Mouse (Mus musculus) thymus, postnatal 14 days (tissue): Measurements from ENCODE around the gene Rfesd.

ENCODE experiments used
- DNase-seq: peaks from one replicate; pipeline ENCODE4 v3.0.0; 2021

Gene Rfesd

GRCm38 (mm10) chr13:75976649-75977048 lies 41.9 kb downstream of the Rfesd start:
- no peak for DNase-seq

GRCm38 (mm10) chr13:75976218-75976617 lies 42.3 kb downstream of the Rfesd start:
- DNase-seq = no peak

- no peak for DNase-seq
Observed at GRCm38 (mm10) chr13:75975629-75976028, 42.9 kb downstream of the Rfesd start.

- DNase-seq = no peak
Observed at GRCm38 (mm10) chr13:75974481-75974880, 44.0 kb downstream of the Rfesd start.

GRCm38 (mm10) chr13:75966850-75967249 lies 51.7 kb downstream of the Rfesd start, which contains the start of gene Spata9:
Gene Spata9 (plus strand): TSS chr13:75967150.
- no peak for DNase-seq

GRCm38 (mm10) chr13:75955357-75955992 lies 63.0 kb downstream of the Rfesd start:
- no peak for DNase-seq
